8 mouse cellular contexts compared by ENCODE assay signal in genomic region chr7:92520820-92521219, GRCm38 (mm10). TPM values are rescaled to one million over a fixed set of nuclear protein-coding genes. Genes with fewer than 3 reads are reported as not detected.
A peak's percentile ranks its signal among the peaks of the same experiment; 100 is the strongest.
DNase-seq lines count a peak whose midpoint lies in the region; ATAC-seq lines count a peak whose summit lies in the region.

No protein-coding gene starts in this region.

- 36% methylated on average over 4 of the region's 4 CpGs for WGBS in heart, embryonic 10.5 days
- 22% methylated on average over 4 of the region's 4 CpGs for WGBS in forebrain, embryonic 16.5 days
- 52% methylated on average over 4 of the region's 4 CpGs for WGBS in intestine, embryonic 15.5 days

- no peaks in the 10 kb centered on the region for H3K9me3 ChIP-seq in heart, embryonic 10.5 days
- no peaks in the 10 kb centered on the region for H3K9me3 ChIP-seq in forebrain, embryonic 16.5 days (ENCODE audit: control insufficient read depth, low read length)
- no peaks in the 10 kb centered on the region for H3K9me3 ChIP-seq in intestine, embryonic 15.5 days

- H3K4me3 ChIP-seq in heart, embryonic 10.5 days = no peak overlapping the region
- no peak overlapping the region for H3K4me3 ChIP-seq in forebrain, embryonic 16.5 days (replicated peaks; ENCODE audit: low read length)
- H3K4me3 ChIP-seq in intestine, embryonic 15.5 days (replicated peaks) = no peak overlapping the region

- no peaks in the 10 kb centered on the region for H3K4me1 ChIP-seq in heart, embryonic 10.5 days
- H3K4me1 ChIP-seq in forebrain, embryonic 16.5 days (replicated peaks; ENCODE audit: control insufficient read depth, insufficient read depth, low read length) = no peaks in the 10 kb centered on the region
- H3K4me1 ChIP-seq in intestine, embryonic 15.5 days (replicated peaks) = no peaks in the 10 kb centered on the region

- H3K9ac ChIP-seq in forebrain, embryonic 16.5 days (replicated peaks; ENCODE audit: low read depth, low read length) = no peak overlapping the region
- H3K9ac ChIP-seq in intestine, embryonic 15.5 days = no peak overlapping the region

- H3K4me2 ChIP-seq in forebrain, embryonic 16.5 days (ENCODE audit: low read length) = no peak overlapping the region
- no peak overlapping the region for H3K4me2 ChIP-seq in intestine, embryonic 15.5 days (replicated peaks)

- peak; percentile 22 for DNase-seq in heart, adult 8-10 months (ENCODE audit: low spot score)
- DNase-seq in heart, embryonic 10.5 days (ENCODE audit: low spot score) = no peak
- peak; percentile 10 for DNase-seq in ovary, postnatal 36 days (ENCODE audit: low spot score)
- DNase-seq in ovary, postnatal 10 days (ENCODE audit: low spot score) = no peak
- peak; percentile 9 for DNase-seq in c-Kit-positive CD71-positive TER-119-positive erythroid progenitor cells, embryonic 14.5 days (ENCODE audit: low spot score)

- no peak overlapping the region for H3K27ac ChIP-seq in heart, embryonic 10.5 days
- H3K27ac ChIP-seq in forebrain, embryonic 16.5 days (ENCODE audit: low read length) = no peak overlapping the region
- no peak overlapping the region for H3K27ac ChIP-seq in intestine, embryonic 15.5 days

- H3K36me3 ChIP-seq in heart, embryonic 10.5 days = no peaks in the 10 kb centered on the region
- H3K36me3 ChIP-seq in forebrain, embryonic 16.5 days (ENCODE audit: control insufficient read depth, insufficient read depth) = no peaks in the 10 kb centered on the region
- no peaks in the 10 kb centered on the region for H3K36me3 ChIP-seq in intestine, embryonic 15.5 days

- H3K27me3 ChIP-seq in heart, embryonic 10.5 days (ENCODE audit: insufficient read depth, poor library complexity, severe bottlenecking) = no peaks in the 10 kb centered on the region
- no peaks in the 10 kb centered on the region for H3K27me3 ChIP-seq in forebrain, embryonic 16.5 days (replicated peaks; ENCODE audit: control insufficient read depth, insufficient read depth, low read length)
- no peaks in the 10 kb centered on the region for H3K27me3 ChIP-seq in intestine, embryonic 15.5 days (replicated peaks)

- peak; percentile 45; the same call in 1 of the 2 replicates for ATAC-seq in forebrain, embryonic 16.5 days
- peak; percentile 94 for ATAC-seq in megakaryocyte-erythroid progenitor cell, adult 5-6 weeks (replicated peaks; ENCODE audit: low FRiP score, low TSS enrichment, poor library complexity, severe bottlenecking)
- ATAC-seq in intestine, embryonic 15.5 days = no peak

RNA-seq across cellular contexts. Expression of gene Ccdc90b, which starts 40.1 kb away (rescaled TPM):
- 10 to 100 TPM; 41.6 to 48.5 (median 44.1) TPM for total RNA-seq in heart, adult 8-10 months (2022)
- polyA plus RNA-seq in heart, embryonic 10.5 days (2016; fragmentation: Nextera tagmentation; extraction: Ambion mirVana) = 49.4 and 49.6 TPM in 2 replicates
- polyA plus RNA-seq in forebrain, embryonic 16.5 days (2015; fragmentation: Nextera tagmentation; extraction: Ambion mirVana) = 56.2 and 65.1 TPM in 2 replicates
- 19.8 and 22.7 TPM in 2 replicates for total RNA-seq in megakaryocyte-erythroid progenitor cell, adult 5-6 weeks (2014; fragmentation: Nextera tagmentation)
- total RNA-seq in megakaryocyte-erythroid progenitor cell, adult 5-6 weeks (2017) = 28.7 and 46.2 TPM in 2 replicates
- polyA plus RNA-seq in intestine, embryonic 15.5 days (2015; fragmentation: Nextera tagmentation; extraction: Ambion mirVana) = 40.7 and 49.1 TPM in 2 replicates

Comparison
In these comparisons a context has a peak if more than half of its experiments do, and no peak if none do; other contexts are left out.
1. DNase-seq: peak in heart, adult 8-10 months (single experiment), ovary, postnatal 36 days (single experiment) and c-Kit-positive CD71-positive TER-119-positive erythroid progenitor cells, embryonic 14.5 days (single experiment); none in heart, embryonic 10.5 days (single experiment) and ovary, postnatal 10 days (single experiment).